Mouse (Mus musculus) midbrain, embryonic 12.5 days (tissue): ENCODE data around the gene Emc7. TPM values are rescaled to one million over a fixed set of nuclear protein-coding genes. Genes with fewer than 3 reads are reported as not detected.

Experiments used
- ATAC-seq: fragments of 200-750 bp; cut with Nextera tagmentation; 2 replicates; pipeline ENCODE4 v1.8.0; 2017; ENCODE audit warnings: low read depth, moderate TSS enrichment, moderate library complexity; ENCODE audit not compliant: low FRiP score
- H3K27ac ChIP-seq: fragments of 300-500 bp; sonication (generic); replicated peaks from 2 replicates; pipeline ENCODE4 v1.5.1; 2016; ENCODE audit warnings: mild to moderate bottlenecking
- H3K27me3 ChIP-seq: fragments of 300-500 bp; sonication (generic); 2 replicates; pipeline ENCODE4 v1.6.1; 2016; ENCODE audit warnings: mild to moderate bottlenecking
- H3K36me3 ChIP-seq: fragments of 300-500 bp; sonication (generic); 2 replicates; pipeline ENCODE4 v1.6.1; 2016
- H3K4me1 ChIP-seq: fragments of 300-500 bp; sonication (generic); 2 replicates; pipeline ENCODE4 v1.6.1; 2016
- H3K4me2 ChIP-seq: fragments of 300-500 bp; sonication (generic); replicated peaks from 2 replicates; pipeline ENCODE4 v1.6.1; 2016; ENCODE audit warnings: mild to moderate bottlenecking, moderate library complexity
- H3K4me3 ChIP-seq: fragments of 300-500 bp; sonication (generic); 2 replicates; pipeline ENCODE4 v1.5.1; 2016; ENCODE audit warnings: mild to moderate bottlenecking
- H3K9ac ChIP-seq: fragments of 300-500 bp; sonication (generic); replicated peaks from 2 replicates; pipeline ENCODE4 v1.6.1; 2016; ENCODE audit warnings: mild to moderate bottlenecking, moderate library complexity
- H3K9me3 ChIP-seq: fragments of 300-500 bp; sonication (generic); 2 replicates; pipeline ENCODE4 v1.6.1; 2016; ENCODE audit warnings: mild to moderate bottlenecking
- WGBS: fragments of 180-500 bp; shearing (Covaris S2); methylation state at CpG from one replicate; pipeline ENCODE4 v1.1.7; 2016; 5-methylcytosine and 5-hydroxymethylcytosine counted together
- polyA plus RNA-seq: library from polyadenylated mRNA; unstranded; fragments of >200 nt; fragmentation: Nextera tagmentation; extraction: Ambion mirVana; gene quantifications from 2 replicates; pipeline ENCODE4 v1.2.1, GENCODE M21; 2016

The Emc7 gene
- polyA plus RNA-seq, 1 experiment from 2014 or later = 11.5 TPM

- ATAC-seq = no peak
- Histone ChIP-seq H3K4me2 (no peak overlapping the region), H3K36me3 (no peaks in the 10 kb centered on the region), H3K9me3 (no peaks in the 10 kb centered on the region), H3K27ac (no peak overlapping the region), H3K4me3 (no peak overlapping the region), H3K4me1 (no peaks in the 10 kb centered on the region), H3K9ac (no peak overlapping the region), H3K27me3 (0 out of 2 replicates have a peak, but pooled peaks cover 4% of the 10 kb centered on the region)
- WGBS = 77% methylated on average over 5 of the region's 5 CpGs
These were observed 27.9 kb downstream of the Emc7 start for GRCm38 (mm10) chr2:112482533-112483333.

DNA sequence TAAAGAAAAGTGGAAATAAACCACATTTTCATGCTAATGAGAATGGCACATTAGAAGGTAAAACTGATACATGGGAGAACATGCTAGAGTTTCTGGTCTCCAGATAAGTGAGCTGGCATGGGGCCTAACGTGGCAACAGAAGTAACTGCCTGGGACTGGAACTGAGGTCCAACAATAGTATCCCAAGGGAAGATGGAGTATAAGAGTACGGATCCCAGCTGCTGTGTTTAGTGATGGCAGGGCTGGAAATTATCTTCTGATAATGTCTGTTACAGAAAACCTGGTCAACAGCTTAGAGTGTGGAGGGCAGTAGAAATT lies 28.5 kb downstream of the Emc7 start:
- H3K4me1 ChIP-seq = no peaks in the 10 kb centered on the region
- H3K4me3 ChIP-seq = no peak overlapping the region
- H3K9me3 ChIP-seq = no peaks in the 10 kb centered on the region
- ATAC-seq = no peak
- 0 out of 2 replicates have a peak, but pooled peaks cover 4% of the 10 kb centered on the region for H3K27me3 ChIP-seq
- H3K9ac ChIP-seq = no peak overlapping the region
- WGBS = 74% methylated on average over 2 of the region's 2 CpGs
- H3K27ac ChIP-seq = no peak overlapping the region
- no peaks in the 10 kb centered on the region for H3K36me3 ChIP-seq
- H3K4me2 ChIP-seq = no peak overlapping the region

- no peak for ATAC-seq
- WGBS = 86% methylated on average over 2 of the region's 2 CpGs
- H3K27ac ChIP-seq = no peak overlapping the region
These were observed 30.1 kb downstream of the Emc7 start for GRCm38 (mm10) chr2:112484886-112485285.

GRCm38 (mm10) chr2:112490483-112491196 lies 35.8 kb downstream of the Emc7 start:
- Histone ChIP-seq H3K36me3 (no peaks in the 10 kb centered on the region), H3K4me3 (no peak overlapping the region), H3K27me3 (no peaks in the 10 kb centered on the region), H3K9ac (no peak overlapping the region), H3K27ac (no peak overlapping the region), H3K4me2 (no peak overlapping the region), H3K9me3 (no peaks in the 10 kb centered on the region), H3K4me1 (peaks cover 11% of the 10 kb centered on the region)
- 85% methylated on average over 11 of the region's 11 CpGs for WGBS
- no peak for ATAC-seq

More at GRCm38 (mm10) chr2:112484886-112485285, 30.1 kb downstream of the Emc7 start:
- Histone ChIP-seq H3K4me3 (no peak overlapping the region), H3K36me3 (no peaks in the 10 kb centered on the region), H3K4me1 (no peaks in the 10 kb centered on the region), H3K9me3 (no peaks in the 10 kb centered on the region), H3K27me3 (0 out of 2 replicates have a peak, but pooled peaks cover 4% of the 10 kb centered on the region), H3K9ac (no peak overlapping the region), H3K4me2 (no peak overlapping the region)

DNA sequence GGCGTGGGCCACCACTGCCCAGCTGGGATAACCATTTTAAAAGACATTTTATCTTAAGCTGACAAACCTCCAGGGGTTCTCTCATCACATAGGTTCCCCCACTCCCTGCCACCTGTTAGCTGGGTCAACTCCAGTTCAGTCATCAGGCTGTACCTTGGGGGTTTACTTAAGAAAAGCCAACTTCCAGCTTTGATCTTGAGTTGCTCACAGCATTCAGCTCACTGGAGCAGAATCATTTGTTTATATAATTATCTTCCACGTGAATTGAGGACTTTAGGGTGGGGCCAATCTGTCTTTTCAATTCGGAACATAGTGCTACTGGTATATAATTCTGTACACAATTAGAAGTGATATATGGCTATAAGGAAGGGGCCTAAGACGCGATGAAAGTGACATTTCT lies 36.8 kb downstream of the Emc7 start:
- Histone ChIP-seq H3K4me2 (0 out of 2 replicates have a peak overlapping the region, but pooled peaks have one; percentile 65), H3K9me3 (no peaks in the 10 kb centered on the region), H3K4me3 (no peak overlapping the region), H3K9ac (no peak overlapping the region), H3K36me3 (no peaks in the 10 kb centered on the region), H3K27ac (no peak overlapping the region), H3K4me1 (peaks cover 11% of the 10 kb centered on the region), H3K27me3 (no peaks in the 10 kb centered on the region)
- ATAC-seq = no peak
- WGBS = 76% methylated on average over 5 of the region's 5 CpGs

DNA sequence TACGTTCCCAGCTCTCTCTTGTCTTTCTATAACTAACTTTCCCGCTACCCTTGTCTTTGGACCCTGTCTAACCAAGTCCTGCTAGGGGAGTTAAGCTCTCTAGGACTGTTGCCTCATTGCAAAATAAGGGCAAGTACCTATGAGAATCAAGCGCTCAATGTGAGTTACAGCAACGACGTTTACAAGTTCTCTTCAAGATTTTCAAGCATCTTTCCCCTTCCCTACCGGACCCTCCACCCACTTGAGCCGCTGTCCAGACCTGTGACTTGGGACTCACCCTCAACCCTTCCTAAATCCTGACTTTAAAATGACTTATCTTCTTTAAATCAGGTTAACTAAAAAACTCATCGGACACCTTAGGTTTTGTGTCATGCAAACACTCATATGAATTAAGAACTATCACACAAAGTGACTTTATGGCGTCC lies 37.6 kb downstream of the Emc7 start:
- H3K27ac ChIP-seq = peak overlapping the region; percentile 98
- H3K36me3 ChIP-seq = no peaks in the 10 kb centered on the region
- peak overlapping the region; percentile 84 for H3K4me3 ChIP-seq
- WGBS = 6% methylated on average over 9 of the region's 9 CpGs
- peaks cover 11% of the 10 kb centered on the region for H3K4me1 ChIP-seq
- no peaks in the 10 kb centered on the region for H3K27me3 ChIP-seq
- H3K9me3 ChIP-seq = no peaks in the 10 kb centered on the region
- peak overlapping the region; percentile 65 for H3K4me2 ChIP-seq
- peak; percentile 1; the same call in 1 of the 2 replicates for ATAC-seq
- H3K9ac ChIP-seq = peak overlapping the region; percentile 99

- H3K4me2 ChIP-seq = peak within 1 kb of the TSS; percentile 65
- peak; percentile 98 for ATAC-seq
- H3K27me3 ChIP-seq = no peaks in the 10 kb centered on the region
- peak within 1 kb of the TSS; percentile 98 for H3K27ac ChIP-seq
- H3K9ac ChIP-seq = peak within 1 kb of the TSS; percentile 99
- no peaks in the 10 kb centered on the region for H3K9me3 ChIP-seq
- H3K4me1 ChIP-seq = peaks cover 11% of the 10 kb centered on the region
- no peaks in the 10 kb centered on the region for H3K36me3 ChIP-seq
- WGBS = under 1% methylated on average over 78 of the region's 87 CpGs
- peak within 1 kb of the TSS; percentile 84 for H3K4me3 ChIP-seq
These were observed 38.2 kb downstream of the Emc7 start, which contains the start of gene Aven for GRCm38 (mm10) chr2:112492856-112493538. Gene Aven (plus strand): TSS chr2:112492964.

- Histone ChIP-seq H3K9ac (peak overlapping the region; percentile 99), H3K27ac (peak overlapping the region; percentile 98; the same call in 1 of the 2 replicates), H3K4me1 (peaks cover 11% of the 10 kb centered on the region), H3K4me2 (peak overlapping the region; percentile 65), H3K36me3 (no peaks in the 10 kb centered on the region), H3K4me3 (peak overlapping the region; percentile 84), H3K9me3 (no peaks in the 10 kb centered on the region), H3K27me3 (no peaks in the 10 kb centered on the region)
- peak; percentile 13; the same call in 1 of the 2 replicates for ATAC-seq
- WGBS = 45% methylated on average over 11 of the region's 11 CpGs
These were observed 38.9 kb downstream of the Emc7 start for GRCm38 (mm10) chr2:112493539-112494260.

DNA sequence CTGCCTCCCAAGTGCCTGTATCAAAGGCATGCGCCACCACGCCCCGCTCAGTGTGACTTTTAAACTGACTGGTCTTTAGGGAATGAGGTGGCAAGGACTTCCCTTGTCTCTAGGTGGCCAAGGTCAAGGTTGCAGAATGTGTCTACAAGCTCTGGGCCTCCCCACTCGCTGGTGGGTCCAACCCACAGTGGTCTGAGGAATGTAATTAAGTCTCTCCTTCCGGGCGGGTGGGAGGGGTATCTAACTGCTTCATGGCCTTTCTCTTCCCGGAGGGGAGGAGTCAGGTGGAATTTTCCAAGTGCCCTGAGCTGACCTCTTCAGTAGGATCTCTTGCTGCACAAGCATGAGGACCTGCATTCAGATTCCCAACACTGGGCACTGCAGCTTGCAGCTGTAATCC lies 43.1 kb downstream of the Emc7 start:
- no peak for ATAC-seq
- peaks cover 4% of the 10 kb centered on the region for H3K4me1 ChIP-seq
- no peaks in the 10 kb centered on the region for H3K36me3 ChIP-seq
- no peak overlapping the region for H3K27ac ChIP-seq
- H3K27me3 ChIP-seq = no peaks in the 10 kb centered on the region
- H3K4me2 ChIP-seq = no peak overlapping the region
- H3K9ac ChIP-seq = no peak overlapping the region
- H3K9me3 ChIP-seq = no peaks in the 10 kb centered on the region
- H3K4me3 ChIP-seq = no peak overlapping the region
- WGBS = 77% methylated on average over 7 of the region's 7 CpGs

DNA sequence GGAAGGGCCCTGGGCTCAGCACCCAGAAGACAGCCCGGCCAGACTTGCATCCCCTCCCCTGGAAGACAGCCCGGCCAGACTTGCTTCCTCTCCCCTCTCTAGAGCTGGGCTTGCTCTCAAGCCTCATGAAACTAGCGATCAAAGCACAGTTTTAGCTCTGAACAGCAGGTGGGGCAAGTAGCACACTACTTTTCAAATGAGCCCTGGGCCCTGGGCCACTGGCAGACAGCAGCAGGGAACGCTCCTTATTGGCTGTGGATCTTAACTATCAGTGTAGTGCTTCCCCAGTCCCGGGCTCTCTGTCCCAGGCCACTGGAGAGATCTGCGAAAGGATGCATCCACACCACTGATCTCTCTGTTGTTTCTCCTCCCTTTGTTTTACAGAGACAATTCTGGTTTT lies 46.4 kb downstream of the Emc7 start:
- Histone ChIP-seq H3K9ac (no peak overlapping the region), H3K4me2 (no peak overlapping the region), H3K4me3 (no peak overlapping the region), H3K27me3 (peaks cover 5% of the 10 kb centered on the region), H3K27ac (no peak overlapping the region), H3K4me1 (no peaks in the 10 kb centered on the region), H3K36me3 (no peaks in the 10 kb centered on the region), H3K9me3 (no peaks in the 10 kb centered on the region)
- peak; percentile 95 for ATAC-seq
- 4% methylated on average over 6 of the region's 6 CpGs for WGBS

GRCm38 (mm10) chr2:112503978-112504377 lies 49.2 kb downstream of the Emc7 start:
- Histone ChIP-seq H3K9me3 (no peaks in the 10 kb centered on the region), H3K27me3 (peaks cover 5% of the 10 kb centered on the region), H3K36me3 (no peaks in the 10 kb centered on the region), H3K4me2 (no peak overlapping the region), H3K4me1 (no peaks in the 10 kb centered on the region; the same call in 1 of the 2 replicates), H3K4me3 (no peak overlapping the region), H3K27ac (no peak overlapping the region), H3K9ac (no peak overlapping the region)
- WGBS = 91% methylated on average over 6 of the region's 6 CpGs
- ATAC-seq = no peak
